Mouse (Mus musculus): Measurements from ENCODE around the gene Pigo. TPM values are rescaled to one million over a fixed set of nuclear protein-coding genes. Genes with fewer than 3 reads are reported as not detected.
A peak's percentile ranks its signal among the peaks of the same experiment; 100 is the strongest.
"Not testable (repeated sequence)": the region's sequence is repeated elsewhere in the genome, so short reads cannot be mapped to it uniquely, and the experiment has no call there.

Gene Pigo
- total RNA-seq, 2 experiments from 2014 or later = 21.8 to 25.1 TPM

DNA sequence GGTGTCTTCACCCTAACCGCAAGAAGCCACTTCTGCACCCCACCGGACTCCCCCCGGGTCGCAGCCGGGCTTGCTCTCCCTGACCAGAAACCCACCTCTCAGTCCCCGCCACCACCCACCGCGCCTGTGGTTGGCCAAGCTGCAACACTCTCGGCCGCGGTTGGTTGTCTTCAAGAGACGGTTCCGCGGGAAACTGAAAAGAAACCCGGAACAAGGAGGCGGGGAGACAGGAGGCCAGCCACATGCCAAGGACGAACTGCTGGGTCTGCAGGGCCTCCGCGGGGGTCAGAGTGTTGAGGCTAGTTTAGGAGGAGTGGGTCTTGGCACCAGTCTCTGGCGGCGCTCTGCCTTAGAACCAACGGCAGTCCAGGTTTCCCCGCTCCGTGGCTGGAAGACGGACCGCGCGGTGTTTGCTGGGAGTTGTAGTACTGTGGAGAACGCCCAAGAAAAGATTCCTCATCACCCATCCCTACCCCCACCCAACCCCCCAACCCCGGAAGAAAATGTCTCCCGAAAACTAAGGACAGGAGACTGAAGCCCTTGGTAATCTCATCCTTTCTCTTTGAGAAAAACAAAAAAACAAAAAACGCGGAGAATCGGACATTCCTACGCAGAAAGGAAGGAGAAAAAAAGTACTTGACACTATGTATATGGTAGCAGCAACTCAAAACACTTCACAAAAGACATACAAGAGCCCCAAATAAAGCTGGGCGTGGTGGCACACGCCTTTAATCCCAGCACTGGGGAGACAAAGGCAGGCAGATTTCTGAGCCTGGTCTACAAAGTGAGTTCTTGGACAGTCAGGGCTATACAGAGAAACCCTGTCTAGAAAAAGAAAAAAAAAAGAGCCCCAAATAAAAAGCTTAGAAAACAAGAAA lies 15.2 kb downstream of the Pigo start, which contains the start of gene Fancg:
Fancg (minus strand) TSS at position 346 of the 878 bp plus-strand sequence.
- DNase-seq (ENCODE audit: low spot score) = peak; percentile 76
- intact Hi-C loops (cut with DNase I) = no loop called here

DNA sequence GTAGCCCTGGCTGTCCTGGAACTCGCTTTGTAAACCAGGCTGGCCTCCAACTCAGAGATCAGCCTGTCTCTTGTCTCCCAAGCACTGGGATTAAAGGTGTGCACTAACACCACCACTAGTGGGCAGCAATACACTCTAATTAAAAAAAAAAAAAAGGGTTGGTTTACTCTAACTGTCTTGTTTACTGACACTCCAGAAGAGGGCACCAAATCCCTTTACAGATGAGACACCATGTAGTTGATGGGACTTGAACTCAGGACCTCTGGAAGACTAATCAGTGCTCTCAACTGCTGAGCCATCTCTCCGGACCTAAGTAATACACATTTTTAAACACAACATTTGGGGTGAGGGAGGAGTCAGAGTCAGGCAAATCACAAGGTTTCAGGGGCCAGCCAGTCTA lies 19.9 kb downstream of the Pigo start:
- no peak for DNase-seq (ENCODE audit: low spot score)
- intact Hi-C loops (cut with DNase I) = loop anchor here (1.0 kb wide), 1 partner anchor 20 kb away; the partner anchor contains the start of gene Pigo

DNA sequence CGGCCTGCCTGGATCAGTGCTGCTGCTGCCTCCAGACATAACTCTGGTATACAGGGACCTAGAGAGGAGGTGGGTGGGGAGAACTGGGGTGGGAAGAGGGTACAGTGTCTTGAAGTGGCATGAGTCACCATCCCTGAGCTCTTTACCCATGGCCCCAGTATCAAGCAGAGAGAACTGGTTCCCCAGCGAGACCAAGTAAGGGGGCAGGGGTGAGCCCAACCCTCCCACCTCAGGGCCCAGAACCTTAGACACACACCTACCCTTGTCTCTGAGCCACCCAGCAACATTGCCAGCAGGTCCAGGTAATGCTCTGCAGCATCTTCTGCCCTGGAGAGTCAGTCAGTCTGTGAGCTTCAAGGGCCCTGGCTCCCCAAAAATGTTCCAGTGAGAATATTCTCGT lies 20.7 kb downstream of the Pigo start:
- intact Hi-C loops (cut with DNase I) = no loop called here
- no peak for DNase-seq (ENCODE audit: low spot score)

DNA sequence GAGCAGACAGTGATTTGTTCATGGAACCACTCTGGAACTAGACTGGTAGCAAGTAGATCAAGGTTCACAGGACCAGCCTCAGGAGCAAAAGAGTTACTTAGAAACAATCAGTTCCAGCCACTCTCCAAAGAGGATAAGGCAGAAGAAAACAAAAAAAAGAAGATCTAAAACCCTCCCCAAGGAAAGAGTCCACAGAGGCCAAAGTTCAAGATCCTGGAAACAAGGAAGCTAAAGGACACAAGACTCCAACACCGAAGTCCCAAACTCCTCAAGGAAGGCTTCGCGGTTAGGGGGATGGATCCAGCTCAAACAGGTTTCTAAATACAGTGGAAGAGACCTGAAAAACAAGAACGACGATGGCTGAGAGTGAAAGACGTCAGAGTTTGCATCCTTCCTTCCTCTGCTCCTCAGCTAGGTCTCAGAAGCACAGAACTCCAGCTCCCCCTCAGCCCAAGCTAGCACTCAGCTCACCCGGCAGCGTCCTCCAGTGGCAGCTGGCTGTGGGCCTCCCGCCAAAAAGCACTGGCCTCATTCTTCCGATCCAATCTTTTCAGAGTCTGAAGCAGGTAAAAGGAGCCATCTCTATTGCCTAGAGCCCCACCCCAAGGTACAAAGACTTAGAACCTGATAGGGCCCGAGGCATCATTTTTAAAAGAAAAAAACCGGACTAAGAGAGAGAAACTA lies 22.7 kb downstream of the Pigo start:
- no peak for DNase-seq (ENCODE audit: low spot score)
- intact Hi-C loops (cut with DNase I) = no loop called here

DNA sequence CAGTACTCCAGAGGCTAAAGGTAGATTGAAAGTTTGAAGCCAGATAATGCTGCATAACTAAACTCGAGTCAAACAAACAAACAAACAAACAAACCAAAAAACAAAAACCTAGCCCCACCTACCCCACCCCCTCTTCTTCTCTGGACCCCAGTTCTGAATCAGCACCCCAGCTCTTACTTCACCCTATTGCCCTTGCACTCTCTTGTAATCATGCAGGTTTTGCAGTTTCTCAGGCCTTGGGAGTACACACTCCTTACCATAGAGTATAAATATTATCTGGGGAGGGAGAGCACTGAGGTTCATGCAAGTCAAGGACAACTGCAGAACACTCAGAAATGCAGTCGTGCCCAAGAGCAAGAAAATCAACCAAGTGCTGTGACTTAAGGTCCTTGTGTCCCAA lies 24.3 kb downstream of the Pigo start:
- intact Hi-C loops (cut with DNase I) = no loop called here
- DNase-seq (ENCODE audit: low spot score) = no peak

DNA sequence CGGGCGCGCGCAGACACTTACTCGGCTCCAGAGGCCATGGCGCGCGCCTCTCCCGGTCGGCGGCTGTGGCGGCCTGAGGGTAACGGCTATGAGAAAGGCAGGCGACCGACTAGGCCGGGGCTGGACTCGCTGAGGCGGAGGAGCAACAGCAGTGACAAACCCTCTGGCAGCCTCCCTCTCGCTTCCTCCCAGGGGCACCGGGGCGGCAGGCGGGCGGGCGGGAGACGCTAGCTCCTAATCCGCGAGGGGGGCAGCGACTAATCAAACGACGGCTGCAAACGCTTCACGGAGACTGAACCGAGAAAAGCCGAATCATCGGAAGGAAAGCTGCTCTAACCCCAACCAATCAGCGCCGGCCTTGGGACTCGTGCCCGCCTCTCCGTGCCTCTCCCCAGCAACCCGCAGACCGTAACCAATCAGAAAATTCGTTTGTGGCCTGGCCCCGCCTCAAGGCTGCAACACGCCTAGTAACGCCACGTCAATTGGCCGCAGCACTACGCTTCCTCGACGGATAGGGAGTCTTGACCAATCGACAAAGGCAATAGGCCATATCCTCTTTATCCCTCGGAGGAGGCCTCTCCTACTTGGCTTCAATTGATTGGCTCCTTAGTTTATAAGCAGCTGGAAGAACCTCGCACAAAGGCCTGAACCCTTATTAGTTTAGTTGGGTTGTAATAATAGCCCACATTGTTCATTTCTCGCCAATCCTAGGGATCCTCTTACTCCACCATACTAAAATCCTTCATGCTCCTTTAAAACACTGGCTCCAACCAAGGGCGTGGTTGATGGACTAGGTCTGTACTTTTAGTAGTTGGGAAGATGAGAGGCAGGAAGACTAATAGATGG lies 25.3 kb downstream of the Pigo start, which contains the start of gene Vcp:
Vcp (minus strand) TSS at position 367 of the 846 bp plus-strand sequence.
- DNase-seq (ENCODE audit: low spot score) = peak; percentile 99
- intact Hi-C loops (cut with DNase I) = not testable (repeated sequence)

DNA sequence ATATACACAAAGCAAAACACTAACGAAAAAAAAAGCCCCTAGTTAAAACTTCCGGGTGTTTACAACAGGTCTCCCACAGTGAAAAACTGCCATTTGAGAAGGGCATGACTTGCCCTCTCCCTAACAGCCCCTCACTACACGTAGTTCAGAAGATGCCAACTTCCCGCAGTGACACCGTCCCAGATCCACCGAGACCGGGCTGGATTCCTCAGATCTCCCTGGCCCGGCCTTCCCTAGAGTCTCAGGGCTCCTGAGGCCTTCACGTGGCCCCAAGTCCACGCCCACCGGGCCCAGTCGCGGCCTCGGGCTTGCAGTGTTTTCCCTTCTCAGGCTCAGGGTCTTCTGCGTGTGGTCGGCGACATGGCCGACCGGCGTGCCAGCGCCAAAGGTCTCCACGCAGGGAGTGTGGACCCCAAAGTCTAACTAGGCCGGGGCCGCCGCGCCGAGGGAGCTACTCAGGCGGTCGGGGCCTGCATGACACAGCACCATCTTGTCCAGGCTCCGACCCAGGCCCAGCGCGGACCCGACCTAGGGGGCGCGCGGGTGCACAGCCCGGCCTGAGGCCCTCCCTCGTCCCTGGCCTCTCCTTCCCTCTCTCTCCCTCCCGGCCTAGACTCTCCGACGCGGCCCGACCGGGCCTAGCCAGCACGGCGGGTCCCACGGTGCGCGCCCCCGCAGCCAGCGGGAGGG lies 26.0 kb downstream of the Pigo start:
- DNase-seq (ENCODE audit: low spot score) = peak; percentile 53
- intact Hi-C loops (cut with DNase I) = no loop called here

DNA sequence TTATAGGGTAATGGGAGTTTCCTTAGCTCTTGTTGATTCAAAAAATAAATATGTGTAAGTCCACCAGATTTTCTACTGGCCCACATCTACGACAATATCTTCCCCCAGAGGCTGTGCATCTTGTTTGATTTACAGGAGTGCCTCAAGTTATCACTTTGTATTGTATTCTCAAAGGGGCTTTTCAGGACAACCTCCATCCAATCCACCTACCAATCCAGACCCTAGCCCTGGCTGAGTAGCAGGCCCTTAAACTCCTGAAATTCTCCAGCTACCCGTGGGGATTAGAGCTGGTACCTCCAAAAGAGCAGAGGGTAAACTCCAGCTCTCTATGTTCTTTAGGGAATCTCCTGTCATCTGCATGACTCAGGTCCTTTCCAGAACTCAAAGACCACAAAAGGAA lies 27.6 kb downstream of the Pigo start:
- no peak for DNase-seq (ENCODE audit: low spot score)
- intact Hi-C loops (cut with DNase I) = no loop called here

DNA sequence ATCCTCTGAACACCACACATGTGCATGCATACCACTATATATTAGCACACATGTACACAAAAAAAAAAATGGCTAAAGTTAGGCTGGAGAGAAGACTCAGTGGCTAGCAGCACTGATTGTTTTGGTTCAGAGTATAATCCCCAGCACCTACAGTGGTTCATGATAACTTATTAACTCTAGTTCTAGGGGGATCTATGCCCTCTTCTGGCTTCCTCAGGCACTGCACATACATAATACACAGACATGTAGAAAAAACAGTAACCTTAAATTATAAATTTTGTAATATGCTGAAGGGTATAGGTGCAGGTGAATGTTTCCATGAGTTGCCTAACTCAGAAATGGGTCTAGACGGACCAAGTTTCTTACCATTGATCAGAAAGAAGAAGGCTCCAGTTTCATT lies 37.3 kb downstream of the Pigo start:
- intact Hi-C loops (cut with DNase I) = no loop called here
- DNase-seq (ENCODE audit: low spot score) = no peak

DNA sequence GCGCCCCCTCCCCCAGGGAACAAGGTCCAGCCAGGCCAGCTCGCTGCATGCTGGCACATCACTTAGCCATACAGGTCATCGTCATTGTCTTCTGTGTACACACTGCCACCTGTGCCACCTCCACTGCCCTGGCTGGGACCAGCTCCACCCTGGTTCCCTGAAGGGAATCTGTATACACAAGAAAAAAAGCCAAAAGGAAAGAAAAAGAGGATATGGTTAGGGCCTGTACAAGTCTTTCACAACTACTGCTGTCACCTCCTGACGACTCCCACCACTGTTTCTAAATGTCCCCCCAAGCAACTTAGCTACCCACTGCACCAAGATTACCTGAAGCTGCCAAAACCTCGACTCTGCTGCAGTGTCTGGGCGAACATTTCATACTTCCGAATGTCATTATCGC lies 45.2 kb downstream of the Pigo start:
- intact Hi-C loops (cut with DNase I); DNase-seq (ENCODE audit: low spot score): not testable (repeated sequence)

DNA sequence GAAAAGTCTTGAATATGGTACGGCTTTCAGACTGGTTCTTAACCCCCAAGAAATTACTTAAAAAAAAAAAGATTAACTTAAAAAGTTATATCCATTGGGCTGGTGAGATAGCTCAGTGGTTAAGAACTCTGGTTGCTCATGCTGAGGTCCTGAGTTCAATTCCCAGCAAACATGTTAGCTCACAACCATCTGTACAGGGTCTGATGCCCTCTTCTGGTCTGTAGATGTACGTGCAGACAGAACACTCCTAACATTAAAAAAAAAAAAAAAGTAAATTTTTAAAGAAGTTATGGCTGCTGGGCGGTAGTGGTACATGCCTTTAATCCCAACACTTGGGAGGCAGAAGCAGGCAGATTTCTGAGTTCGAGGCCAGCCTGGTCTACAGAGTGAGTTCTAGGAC lies 47.6 kb downstream of the Pigo start:
- DNase-seq (ENCODE audit: low spot score) = no peak
- intact Hi-C loops (cut with DNase I) = no loop called here

DNA sequence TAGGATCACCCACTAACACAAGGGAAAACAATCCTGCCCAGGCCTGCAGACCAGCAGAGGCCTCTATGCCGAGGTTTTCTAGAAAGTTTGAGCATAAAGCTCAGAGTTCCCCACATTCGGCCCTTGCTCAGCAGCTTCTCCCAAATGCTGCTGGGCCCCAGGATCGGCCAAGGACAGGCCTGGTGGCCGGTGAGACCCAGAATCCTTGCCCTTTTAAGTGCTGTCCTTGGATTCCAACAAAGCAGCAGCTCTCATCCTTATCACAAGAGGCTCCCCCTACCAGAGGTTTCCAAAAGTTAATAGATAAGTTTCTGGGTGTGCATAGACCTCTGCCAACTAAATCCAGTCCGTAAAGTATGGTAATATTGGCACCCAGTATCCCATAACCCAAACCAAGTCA lies 51.8 kb downstream of the Pigo start:
- intact Hi-C loops (cut with DNase I) = no loop called here

DNA sequence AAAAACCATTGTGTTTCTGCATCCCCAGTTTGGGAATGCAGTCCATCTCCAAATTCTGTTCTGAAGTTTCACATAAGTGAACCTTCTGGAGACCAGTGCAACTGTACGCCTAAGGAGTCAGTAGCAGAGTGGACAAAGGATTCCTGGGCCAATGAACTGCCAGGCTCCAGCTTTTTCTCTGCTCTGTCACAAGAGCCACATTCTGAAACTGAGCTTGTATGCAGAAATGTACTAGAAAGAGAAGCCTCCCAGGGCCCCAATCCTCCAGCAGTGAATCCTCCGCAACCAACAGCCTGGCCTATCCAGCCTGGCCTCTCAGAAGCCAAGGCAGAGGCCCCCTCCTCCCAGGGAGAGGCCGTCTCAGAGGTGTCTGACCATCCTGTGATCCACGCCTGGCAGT lies 52.7 kb downstream of the Pigo start:
- intact Hi-C loops (cut with DNase I) = no loop called here
- no peak for DNase-seq (ENCODE audit: low spot score)

More for the DNA sequence above, 51.8 kb downstream of the Pigo start:
- DNase-seq (ENCODE audit: low spot score) = no peak

DNA sequence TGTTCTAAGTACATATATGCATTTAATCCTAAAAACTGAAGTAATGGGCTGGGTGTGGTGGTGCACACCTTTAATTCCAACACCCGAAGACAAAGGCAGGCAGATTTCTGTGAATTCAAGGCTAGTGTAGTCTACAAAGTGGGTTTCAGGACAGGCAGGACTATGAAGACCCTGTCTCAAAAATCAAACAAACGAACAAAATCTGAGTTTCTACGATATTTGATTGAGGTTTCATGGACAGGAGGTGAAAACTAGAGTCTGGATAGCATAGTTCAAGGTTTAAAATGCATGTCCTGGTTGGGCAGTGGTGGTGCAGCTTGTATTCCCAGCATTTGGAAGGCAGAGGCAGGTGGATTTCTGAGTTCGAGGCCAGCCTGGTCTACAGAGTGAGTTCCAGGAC lies 56.3 kb downstream of the Pigo start, which contains the start of gene 1700022I11Rik:
1700022I11Rik (plus strand) TSS at position 301 of the 400 bp plus-strand sequence.
- no peak for DNase-seq (ENCODE audit: low spot score)
- intact Hi-C loops (cut with DNase I) = no loop called here

Other genes starting within 250 kb of the Pigo start
- not detected for gene Fam205a1, start 171.9 kb downstream of the Pigo start, total RNA-seq (2021)
- gene Gm12394, start 169.0 kb downstream of the Pigo start, total RNA-seq (2021) = not detected
- gene Fam205c, start 151.6 kb downstream of the Pigo start, total RNA-seq (2021) = 1 to 10 TPM; 7.1 to 7.5 TPM
- 1 to 10 TPM; 9.0 to 9.4 TPM for gene Phf24, start 109.2 kb downstream of the Pigo start, total RNA-seq (2021)
- gene Dnajb5, start 76.0 kb downstream of the Pigo start, total RNA-seq (2021) = 10 to 100 TPM; 83.5 to 93.2 TPM
- not detected for gene 1700022I11Rik, start 56.2 kb downstream of the Pigo start, total RNA-seq (2021)
- gene Vcp, start 25.3 kb downstream of the Pigo start, total RNA-seq (2021) = 100 to 1,000 TPM; 244 to 266 TPM
- gene Fancg, start 15.3 kb downstream of the Pigo start, total RNA-seq (2021) = 1 to 10 TPM; 3.8 to 4.3 TPM
- 100 to 1,000 TPM; 104 to 108 TPM for gene Stoml2, start 5.9 kb upstream of the Pigo start, total RNA-seq (2021)
- 10 to 100 TPM; 27.7 to 32.8 TPM for gene Fam214b, start 20.4 kb upstream of the Pigo start, total RNA-seq (2021)
- gene Unc13b, start 33.1 kb upstream of the Pigo start, total RNA-seq (2021) = 10 to 100 TPM; 14.8 to 16.3 TPM
- gene Atp8b5, start 241.3 kb upstream of the Pigo start, total RNA-seq (2021) = under 1 TPM in 1 of 2 experiments, not detected in 1; 0.05 TPM

Data from heart, postnatal 25 days (tissue).